Mouse (Mus musculus): ENCODE measurements at regions not wholly inside any gene's neighbourhood (a gene's known extent, or its start where the extent isn't known, plus 50 kb on each side); places are given as distances from the start of the nearest gene placed in this dataset.
"Not testable (repeated sequence)": the region's sequence is repeated elsewhere in the genome, so short reads cannot be mapped to it uniquely, and the experiment has no call there.

DNA sequence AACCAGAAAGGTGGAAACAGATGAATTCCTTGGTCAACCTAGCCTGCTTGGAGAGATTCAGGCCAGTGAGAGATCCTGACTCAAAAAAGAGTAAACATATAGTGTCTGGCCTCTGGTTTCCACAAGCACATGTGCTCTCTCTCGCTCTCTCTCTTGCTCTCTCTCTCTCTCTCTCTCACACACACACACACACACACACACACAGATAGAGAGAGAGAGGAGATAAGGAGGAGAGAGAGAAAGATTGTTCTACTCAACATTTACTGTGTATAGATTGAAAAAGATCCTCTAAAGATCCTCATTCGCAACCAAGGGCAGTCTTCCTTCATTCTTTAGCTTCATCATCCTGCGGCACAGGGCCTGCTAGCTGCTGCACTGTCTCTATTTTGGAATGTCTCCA is 54.9 kb upstream of the Cdyl start:
- no peak overlapping the region for H3K4me3 ChIP-seq (ENCODE audit: insufficient read depth, low read depth, low read length)
- no peaks in the 10 kb centered on the region for H3K36me3 ChIP-seq (ENCODE audit: control insufficient read depth, insufficient read depth, low read length)
- no peak overlapping the region for H3K27ac ChIP-seq (ENCODE audit: insufficient read depth, low read depth, low read length)
- no peak for DNase-seq
- TF ChIP-seq POLR2A (IDR thresholded peaks at IDR 0.05; ENCODE audit: low read depth, low read length) (no peak), CTCF (conservative IDR thresholded peaks at IDR 0.05; ENCODE audit: insufficient read depth, insufficient read length, low read depth, low read length) (no peak)
- 97% methylated on average over 3 of the region's 3 CpGs for WGBS
- no peaks in the 10 kb centered on the region for H3K4me1 ChIP-seq (ENCODE audit: control insufficient read depth, insufficient read depth, low read length)
- no peaks in the 10 kb centered on the region for H3K27me3 ChIP-seq (replicated peaks; ENCODE audit: control insufficient read depth, insufficient read depth, low read length)

DNA sequence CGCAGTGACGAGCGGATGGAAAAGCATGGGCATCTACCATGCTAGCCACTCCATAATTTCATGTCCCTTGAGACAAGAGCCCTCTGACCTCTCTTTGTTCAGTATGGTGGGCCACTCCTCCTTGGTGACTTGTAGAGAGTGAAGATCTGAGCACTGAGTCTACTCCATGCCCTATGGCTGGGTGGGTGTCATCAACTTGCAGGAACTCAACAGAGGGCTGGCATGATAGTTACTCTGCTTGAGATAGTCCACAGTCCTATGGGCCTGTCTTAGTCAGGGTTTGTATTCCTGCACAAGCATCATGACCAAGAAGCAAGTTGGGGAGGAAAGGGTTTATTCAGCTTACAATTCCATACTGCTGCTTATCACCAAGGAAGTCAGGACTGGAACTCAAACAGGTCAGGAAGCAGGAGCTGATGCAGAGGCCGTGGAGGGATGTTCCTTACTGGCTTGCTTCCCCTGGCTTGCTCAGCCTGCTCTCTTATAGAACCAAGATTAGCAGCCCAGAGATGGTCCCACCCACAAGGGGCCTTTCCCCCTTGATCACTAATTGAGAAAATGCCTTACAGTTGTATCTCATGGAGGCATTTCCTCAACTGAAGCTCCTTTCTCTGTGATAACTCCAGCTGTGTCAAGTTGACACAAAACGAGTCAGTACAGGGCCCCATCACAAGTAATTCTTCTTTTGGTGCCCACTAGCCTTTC is 52.6 kb upstream of the Cdyl start:
- 88% methylated on average over 5 of the region's 5 CpGs for WGBS
- H3K27ac ChIP-seq (ENCODE audit: insufficient read depth, low read depth, low read length); H3K27me3 ChIP-seq (replicated peaks; ENCODE audit: control insufficient read depth, insufficient read depth, low read length); H3K4me3 ChIP-seq (ENCODE audit: insufficient read depth, low read depth, low read length); DNase-seq; H3K36me3 ChIP-seq (ENCODE audit: control insufficient read depth, insufficient read depth, low read length); H3K4me1 ChIP-seq (ENCODE audit: control insufficient read depth, insufficient read depth, low read length): not testable (repeated sequence)

DNA sequence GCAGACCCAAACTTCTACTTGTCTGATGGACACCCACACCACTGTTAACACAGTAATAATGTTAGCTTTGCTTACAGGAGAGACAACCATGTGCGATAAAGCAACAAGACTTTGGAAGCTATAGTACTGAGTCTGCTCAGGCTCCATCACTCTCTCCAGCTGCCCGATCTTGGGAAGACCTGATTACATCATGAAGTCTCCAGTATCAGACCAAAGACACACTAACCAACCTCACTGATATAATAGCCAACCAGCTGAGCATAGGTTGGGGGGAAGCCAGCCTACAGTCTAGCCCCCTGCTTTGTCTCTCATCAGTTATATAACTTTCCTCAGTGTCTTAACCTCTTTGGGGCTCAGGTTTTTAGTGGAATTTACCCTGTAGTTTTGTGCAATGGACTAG is 51.9 kb upstream of the Cdyl start:
- TF ChIP-seq POLR2A (IDR thresholded peaks at IDR 0.05; ENCODE audit: low read depth, low read length) (no peak), CTCF (conservative IDR thresholded peaks at IDR 0.05; ENCODE audit: insufficient read depth, insufficient read length, low read depth, low read length) (no peak)
- WGBS = 89% methylated on average over 2 of the region's 2 CpGs
- Histone ChIP-seq H3K4me1 (ENCODE audit: control insufficient read depth, insufficient read depth, low read length) (no peaks in the 10 kb centered on the region), H3K36me3 (ENCODE audit: control insufficient read depth, insufficient read depth, low read length) (no peaks in the 10 kb centered on the region), H3K27ac (ENCODE audit: insufficient read depth, low read depth, low read length) (no peak overlapping the region), H3K27me3 (replicated peaks; ENCODE audit: control insufficient read depth, insufficient read depth, low read length) (no peaks in the 10 kb centered on the region), H3K4me3 (ENCODE audit: insufficient read depth, low read depth, low read length) (no peak overlapping the region)
- DNase-seq = no peak
